Mouse (Mus musculus) mesoderm, embryonic 11.5 days (tissue): ENCODE measurements at regions not wholly inside any gene's neighbourhood (a gene's known extent, or its start where the extent isn't known, plus 50 kb on each side); places are given as distances from the start of the nearest gene placed in this dataset.

ENCODE experiments used
- DNase-seq: peaks from one replicate; pipeline ENCODE4 v3.0.0-alpha.2; 2012; ENCODE audit warnings: low read depth, low spot score

DNA sequence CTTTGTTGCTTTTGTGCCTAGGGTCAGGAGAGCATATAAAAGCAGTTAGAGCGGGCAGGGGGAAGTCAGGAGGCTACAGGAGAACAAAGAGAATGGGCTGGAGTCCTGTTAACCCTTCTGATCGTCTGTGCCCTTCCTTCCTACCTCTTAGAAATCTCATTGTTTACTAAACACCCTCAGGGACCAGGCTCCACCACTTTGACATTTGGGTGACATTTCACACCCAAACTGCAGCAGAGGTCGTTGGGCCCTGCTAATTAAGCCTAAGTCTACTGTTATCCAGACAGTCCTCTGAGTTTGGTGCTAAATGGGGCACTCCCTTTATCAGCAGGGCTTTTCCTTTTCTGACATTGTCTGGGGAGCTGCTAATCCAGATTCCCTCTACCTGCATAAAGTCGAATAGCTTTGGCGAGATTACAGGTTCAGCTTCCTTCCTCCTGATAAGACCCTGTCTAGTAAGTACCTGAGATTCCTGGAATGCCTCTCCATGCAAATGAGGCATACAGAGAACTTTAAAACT, 84.2 kb upstream of the Arglu1 start:
- DNase-seq = no peak

DNA sequence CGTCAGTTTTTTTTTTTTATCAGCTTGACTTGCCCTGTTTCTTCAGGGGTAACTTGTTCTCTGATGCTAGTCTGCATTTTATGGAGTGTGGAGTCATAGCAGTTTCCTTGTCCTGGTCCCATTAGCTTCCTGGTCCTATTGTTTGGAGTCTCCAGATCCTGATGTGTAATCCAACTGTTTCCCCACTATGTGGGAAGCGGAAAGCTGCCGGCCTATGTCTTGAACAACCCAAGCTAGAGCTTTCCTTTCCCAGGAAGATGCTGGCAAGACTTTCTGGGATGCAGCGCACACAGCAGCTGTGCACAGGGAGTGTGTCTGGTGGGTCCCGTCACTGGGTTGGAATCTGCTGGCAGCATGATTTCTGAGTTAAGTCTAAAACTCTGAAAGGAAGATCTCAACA, 82.1 kb upstream of the Arglu1 start:
- DNase-seq = no peak

DNA sequence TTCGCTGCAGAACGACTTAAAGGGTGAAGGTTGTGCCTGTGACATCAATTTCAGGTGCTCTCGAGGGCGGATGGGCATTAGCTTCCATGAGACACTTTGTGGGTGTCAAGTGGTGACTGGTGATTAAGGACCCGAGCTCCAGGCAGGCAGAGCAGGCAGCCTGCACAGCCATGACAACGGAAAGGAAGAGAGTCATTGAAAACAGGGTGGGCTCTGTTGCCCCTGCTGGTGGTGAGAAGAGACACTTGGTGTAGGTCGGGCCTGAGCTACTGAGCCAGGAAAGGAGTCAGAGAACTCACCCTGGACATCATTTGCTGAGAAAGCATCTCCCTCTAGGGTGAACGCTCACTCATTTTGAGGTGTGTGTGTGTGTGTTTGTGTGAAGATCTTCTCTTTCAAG, 80.1 kb upstream of the Arglu1 start:
- no peak for DNase-seq

DNA sequence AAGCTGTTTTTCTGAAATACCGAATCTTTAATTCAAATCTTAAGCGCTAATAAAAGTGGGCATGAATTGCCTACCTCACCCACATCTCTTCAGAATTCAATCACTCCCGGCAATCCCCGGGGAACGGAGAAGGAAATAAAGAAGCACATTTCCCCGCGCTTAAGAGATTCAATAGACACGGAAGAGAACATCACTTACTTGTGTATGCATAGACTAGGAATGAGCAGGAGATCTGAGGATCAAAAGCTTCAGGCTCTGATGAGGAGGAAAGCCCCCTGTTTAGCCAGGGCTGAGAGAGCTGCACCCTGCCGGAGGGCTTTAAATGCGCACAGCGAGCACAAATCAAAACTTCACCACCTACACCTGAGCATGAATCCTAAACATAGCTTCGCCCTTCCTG, 72.0 kb upstream of the Arglu1 start:
- DNase-seq = no peak

DNA sequence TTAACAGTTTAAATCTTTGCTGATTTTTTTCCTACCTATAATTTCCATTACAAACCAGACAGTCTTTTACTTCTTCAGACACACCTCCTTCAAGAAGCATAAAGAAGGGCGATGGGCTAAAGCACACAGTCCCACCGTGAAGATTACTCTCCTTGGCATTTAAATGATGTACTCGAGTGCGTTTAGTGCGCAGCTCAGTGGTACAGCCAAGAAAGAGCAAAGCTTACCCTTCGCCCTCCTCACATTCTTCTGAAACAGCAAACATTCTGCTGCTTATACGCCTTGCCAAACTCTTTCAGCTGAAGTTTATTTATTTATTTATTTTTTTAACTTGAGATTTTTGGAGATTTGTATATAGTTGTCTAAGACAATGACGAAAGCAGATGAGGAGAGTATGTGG, 68.0 kb upstream of the Arglu1 start:
- DNase-seq = no peak

DNA sequence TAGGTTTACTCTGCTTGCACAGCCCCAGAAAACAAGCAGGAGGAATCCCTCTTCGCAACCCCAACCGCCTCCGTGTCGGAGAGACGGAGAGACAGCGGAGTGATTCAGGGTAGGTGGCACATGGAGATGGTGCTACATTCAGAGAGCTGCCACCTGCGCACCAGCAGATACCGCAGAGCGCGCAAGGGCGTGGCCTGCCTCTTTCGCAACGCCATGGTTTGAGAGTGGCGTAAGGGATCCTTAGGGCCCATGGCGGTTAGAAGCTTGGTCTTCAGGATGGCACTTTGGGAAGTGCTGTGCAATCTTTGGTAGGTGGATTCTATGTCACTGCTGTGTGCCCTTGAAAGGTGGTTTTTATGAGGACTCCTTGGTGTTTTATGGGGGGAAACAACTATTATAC, 60.9 kb upstream of the Arglu1 start:
- DNase-seq = no peak

DNA sequence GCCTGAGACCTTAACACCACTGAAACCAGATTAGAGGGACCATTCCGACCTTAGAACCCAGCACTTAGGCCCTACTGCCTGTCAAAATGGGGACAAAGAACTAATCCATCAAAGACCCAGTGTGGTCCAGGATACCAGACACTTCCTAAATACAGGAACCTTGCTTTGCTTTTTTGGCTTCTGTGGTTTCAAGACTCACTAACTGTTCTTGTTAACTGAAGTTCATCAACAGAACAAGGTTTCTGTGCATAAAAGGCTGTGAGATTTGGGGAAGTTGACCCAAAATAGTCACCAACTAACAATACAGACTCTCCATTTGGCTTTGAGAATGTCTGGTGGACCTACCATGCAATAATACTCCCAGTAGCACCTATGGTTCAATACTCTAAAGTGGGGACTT, 56.4 kb upstream of the Arglu1 start:
- DNase-seq = no peak

- no peak for DNase-seq
Measured at GRCm38 (mm10) chr8:8745615-8746285, 55.4 kb upstream of the Arglu1 start.
